Mouse (Mus musculus): ENCODE measurements at regions not wholly inside any gene's neighbourhood (a gene's known extent, or its start where the extent isn't known, plus 50 kb on each side); places are given as distances from the start of the nearest gene placed in this dataset.

- Histone ChIP-seq H3K9me3 (no peaks in the 10 kb centered on the region), H3K4me3 (no peak overlapping the region), H3K4me2 (no peak overlapping the region), H3K27ac (replicated peaks) (no peak overlapping the region), H3K9ac (no peak overlapping the region), H3K36me3 (no peaks in the 10 kb centered on the region), H3K27me3 (replicated peaks) (no peaks in the 10 kb centered on the region), H3K4me1 (peaks cover 25% of the 10 kb centered on the region)
- ATAC-seq (ENCODE audit: extremely low read depth, insufficient number of reproducible peaks, low FRiP score, low TSS enrichment), result no peak
- 76% methylated on average over 5 of the region's 5 CpGs for WGBS
Observed at GRCm38 (mm10) chr13:110944683-110945082, 310.1 kb upstream of the Actbl2 start.

GRCm38 (mm10) chr13:110960212-110960611 is 294.6 kb upstream of the Actbl2 start:
- Histone ChIP-seq H3K36me3 (0 out of 2 replicates have a peak, but pooled peaks cover 2% of the 10 kb centered on the region), H3K9ac (no peak overlapping the region), H3K4me2 (no peak overlapping the region), H3K27me3 (replicated peaks) (no peaks in the 10 kb centered on the region), H3K27ac (replicated peaks) (no peak overlapping the region), H3K4me1 (peaks cover 6% of the 10 kb centered on the region; the same call in 1 of the 2 replicates), H3K9me3 (peaks cover 10% of the 10 kb centered on the region), H3K4me3 (no peak overlapping the region)
- 70% methylated on average over 5 of the region's 5 CpGs for WGBS
- no peak for ATAC-seq (ENCODE audit: extremely low read depth, insufficient number of reproducible peaks, low FRiP score, low TSS enrichment)

- Histone ChIP-seq H3K27me3 (replicated peaks) (no peaks in the 10 kb centered on the region), H3K4me1 (peaks cover 19% of the 10 kb centered on the region), H3K4me3 (no peak overlapping the region), H3K9ac (no peak overlapping the region), H3K4me2 (no peak overlapping the region; the same call in 1 of the 2 replicates), H3K9me3 (no peaks in the 10 kb centered on the region), H3K36me3 (no peaks in the 10 kb centered on the region), H3K27ac (replicated peaks) (peak overlapping the region; percentile 65)
- ATAC-seq (ENCODE audit: extremely low read depth, insufficient number of reproducible peaks, low FRiP score, low TSS enrichment), result no peak; the same call in 1 of the 2 replicates
- WGBS, result 24% methylated on average over 8 of the region's 8 CpGs
Observed at GRCm38 (mm10) chr13:110967109-110967508, 287.7 kb upstream of the Actbl2 start.

GRCm38 (mm10) chr13:110967626-110968506 is 286.9 kb upstream of the Actbl2 start:
- no peak overlapping the region for H3K4me3 ChIP-seq
- WGBS, result 45% methylated on average over 5 of the region's 5 CpGs
- H3K27me3 ChIP-seq (replicated peaks), result no peaks in the 10 kb centered on the region
- peak overlapping the region; percentile 65 for H3K27ac ChIP-seq (replicated peaks)
- H3K9me3 ChIP-seq, result no peaks in the 10 kb centered on the region
- peaks cover 19% of the 10 kb centered on the region for H3K4me1 ChIP-seq
- H3K4me2 ChIP-seq, result 0 out of 2 replicates have a peak overlapping the region, but pooled peaks have one; percentile 12
- peak; percentile 82; the same call in 1 of the 2 replicates for ATAC-seq (ENCODE audit: extremely low read depth, insufficient number of reproducible peaks, low FRiP score, low TSS enrichment)
- 0 out of 2 replicates have a peak overlapping the region, but pooled peaks have one; percentile 19 for H3K9ac ChIP-seq
- H3K36me3 ChIP-seq, result no peaks in the 10 kb centered on the region

- no peak overlapping the region for H3K9ac ChIP-seq
Observed at GRCm38 (mm10) chr13:110968507-110968905, 286.3 kb upstream of the Actbl2 start.

GRCm38 (mm10) chr13:110977379-110977778 is 277.4 kb upstream of the Actbl2 start:
- ATAC-seq (ENCODE audit: extremely low read depth, insufficient number of reproducible peaks, low FRiP score, low TSS enrichment), result no peak

More at GRCm38 (mm10) chr13:110968507-110968905, 286.3 kb upstream of the Actbl2 start:
- 0 out of 2 replicates have a peak overlapping the region, but pooled peaks have one; percentile 4 for H3K27ac ChIP-seq (replicated peaks)
- no peak for ATAC-seq (ENCODE audit: extremely low read depth, insufficient number of reproducible peaks, low FRiP score, low TSS enrichment)
- H3K9me3 ChIP-seq, result no peaks in the 10 kb centered on the region
- H3K27me3 ChIP-seq (replicated peaks), result no peaks in the 10 kb centered on the region
- H3K4me3 ChIP-seq, result no peak overlapping the region
- H3K36me3 ChIP-seq, result no peaks in the 10 kb centered on the region
- H3K4me1 ChIP-seq, result peaks cover 17% of the 10 kb centered on the region
- WGBS, result 30% methylated on average over 7 of the region's 7 CpGs
- 0 out of 2 replicates have a peak overlapping the region, but pooled peaks have one; percentile 12 for H3K4me2 ChIP-seq

GRCm38 (mm10) chr13:110978022-110978421 is 276.8 kb upstream of the Actbl2 start:
- H3K27me3 ChIP-seq (replicated peaks), result no peaks in the 10 kb centered on the region
- H3K9ac ChIP-seq, result no peak overlapping the region
- H3K27ac ChIP-seq (replicated peaks), result no peak overlapping the region
- H3K4me1 ChIP-seq, result no peaks in the 10 kb centered on the region
- 58% methylated on average over 3 of the region's 3 CpGs for WGBS
- ATAC-seq (ENCODE audit: extremely low read depth, insufficient number of reproducible peaks, low FRiP score, low TSS enrichment), result no peak
- no peak overlapping the region for H3K4me2 ChIP-seq
- H3K36me3 ChIP-seq, result no peaks in the 10 kb centered on the region
- H3K4me3 ChIP-seq, result no peak overlapping the region
- no peaks in the 10 kb centered on the region for H3K9me3 ChIP-seq

More at GRCm38 (mm10) chr13:110977379-110977778, 277.4 kb upstream of the Actbl2 start:
- Histone ChIP-seq H3K4me3 (no peak overlapping the region), H3K4me2 (no peak overlapping the region), H3K9ac (no peak overlapping the region), H3K4me1 (no peaks in the 10 kb centered on the region), H3K9me3 (no peaks in the 10 kb centered on the region), H3K27me3 (replicated peaks) (no peaks in the 10 kb centered on the region), H3K36me3 (no peaks in the 10 kb centered on the region), H3K27ac (replicated peaks) (no peak overlapping the region)
- 70% methylated on average over 5 of the region's 5 CpGs for WGBS

- Histone ChIP-seq H3K27me3 (replicated peaks) (no peaks in the 10 kb centered on the region), H3K9me3 (no peaks in the 10 kb centered on the region), H3K36me3 (no peaks in the 10 kb centered on the region), H3K4me1 (no peaks in the 10 kb centered on the region), H3K4me2 (no peak overlapping the region), H3K27ac (replicated peaks) (no peak overlapping the region), H3K9ac (no peak overlapping the region), H3K4me3 (no peak overlapping the region)
- WGBS, result 79% methylated on average over 2 of the region's 2 CpGs
- no peak for ATAC-seq (ENCODE audit: extremely low read depth, insufficient number of reproducible peaks, low FRiP score, low TSS enrichment)
Observed at GRCm38 (mm10) chr13:110990677-110991076, 264.1 kb upstream of the Actbl2 start.

GRCm38 (mm10) chr13:110991121-110991520 is 263.7 kb upstream of the Actbl2 start:
- 79% methylated on average over 2 of the region's 2 CpGs for WGBS

GRCm38 (mm10) chr13:110994596-110994995 is 260.2 kb upstream of the Actbl2 start:
- Histone ChIP-seq H3K4me1 (no peaks in the 10 kb centered on the region), H3K4me3 (no peak overlapping the region), H3K27me3 (replicated peaks) (no peaks in the 10 kb centered on the region), H3K36me3 (no peaks in the 10 kb centered on the region), H3K4me2 (no peak overlapping the region), H3K9ac (no peak overlapping the region), H3K27ac (replicated peaks) (no peak overlapping the region), H3K9me3 (no peaks in the 10 kb centered on the region)
- 69% methylated on average over 3 of the region's 3 CpGs for WGBS
- ATAC-seq (ENCODE audit: extremely low read depth, insufficient number of reproducible peaks, low FRiP score, low TSS enrichment), result no peak

More at GRCm38 (mm10) chr13:110991121-110991520, 263.7 kb upstream of the Actbl2 start:
- no peak overlapping the region for H3K9ac ChIP-seq
- H3K27me3 ChIP-seq (replicated peaks), result no peaks in the 10 kb centered on the region
- H3K4me2 ChIP-seq, result no peak overlapping the region
- H3K4me1 ChIP-seq, result no peaks in the 10 kb centered on the region
- H3K9me3 ChIP-seq, result no peaks in the 10 kb centered on the region
- no peak for ATAC-seq (ENCODE audit: extremely low read depth, insufficient number of reproducible peaks, low FRiP score, low TSS enrichment)
- H3K4me3 ChIP-seq, result no peak overlapping the region
- H3K36me3 ChIP-seq, result no peaks in the 10 kb centered on the region
- no peak overlapping the region for H3K27ac ChIP-seq (replicated peaks)

GRCm38 (mm10) chr13:111002670-111003069 is 252.1 kb upstream of the Actbl2 start:
- no peak overlapping the region for H3K4me3 ChIP-seq
- no peak for ATAC-seq (ENCODE audit: extremely low read depth, insufficient number of reproducible peaks, low FRiP score, low TSS enrichment)
- no peaks in the 10 kb centered on the region for H3K27me3 ChIP-seq (replicated peaks)
- H3K36me3 ChIP-seq, result no peaks in the 10 kb centered on the region
- 71% methylated on average over 4 of the region's 4 CpGs for WGBS
- no peak overlapping the region for H3K9ac ChIP-seq
- no peak overlapping the region for H3K27ac ChIP-seq (replicated peaks)
- no peaks in the 10 kb centered on the region for H3K4me1 ChIP-seq
- no peaks in the 10 kb centered on the region for H3K9me3 ChIP-seq
- H3K4me2 ChIP-seq, result no peak overlapping the region

All from heart, embryonic 13.5 days (tissue).